Mouse (Mus musculus) spleen, postnatal 36 days (tissue): ENCODE results near the gene 2900011O08Rik.

Experiments used
- DNase-seq, 2 experiments: peaks; one replicate each; pipeline ENCODE4 v3.0.0; 2022; ENCODE audit warnings: low spot score in 2 of 2, mixed read lengths in 1 of 2

The 2900011O08Rik gene

DNA sequence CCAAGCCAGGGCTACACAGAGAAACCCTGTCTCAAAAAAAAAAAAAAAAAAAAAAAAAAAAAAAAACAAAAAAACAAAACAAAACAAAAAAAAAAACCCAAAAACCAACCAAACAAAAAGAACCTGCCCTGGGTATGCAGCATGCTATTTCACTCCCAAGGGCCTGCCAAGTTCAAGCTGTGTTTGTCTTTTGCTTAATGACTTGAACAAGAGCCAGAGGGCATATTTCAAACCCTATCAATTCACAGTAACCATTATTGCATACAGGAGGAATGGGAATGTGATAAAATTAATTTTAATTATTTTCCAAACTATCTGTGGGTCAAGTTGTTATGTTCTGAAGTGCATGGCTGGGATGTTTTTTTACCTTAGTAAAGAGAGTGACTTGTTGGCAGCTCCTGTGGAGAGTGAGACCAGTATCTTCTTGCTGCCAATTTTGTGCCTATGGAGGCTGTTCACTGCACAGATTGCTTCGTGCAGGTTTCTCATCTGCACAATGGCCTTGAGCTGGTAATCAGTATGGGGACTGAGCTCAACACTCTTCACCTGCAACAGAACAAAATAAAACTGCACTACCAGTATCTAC, 151.7 kb downstream of the 2900011O08Rik start:
- DNase-seq = no peak

DNA sequence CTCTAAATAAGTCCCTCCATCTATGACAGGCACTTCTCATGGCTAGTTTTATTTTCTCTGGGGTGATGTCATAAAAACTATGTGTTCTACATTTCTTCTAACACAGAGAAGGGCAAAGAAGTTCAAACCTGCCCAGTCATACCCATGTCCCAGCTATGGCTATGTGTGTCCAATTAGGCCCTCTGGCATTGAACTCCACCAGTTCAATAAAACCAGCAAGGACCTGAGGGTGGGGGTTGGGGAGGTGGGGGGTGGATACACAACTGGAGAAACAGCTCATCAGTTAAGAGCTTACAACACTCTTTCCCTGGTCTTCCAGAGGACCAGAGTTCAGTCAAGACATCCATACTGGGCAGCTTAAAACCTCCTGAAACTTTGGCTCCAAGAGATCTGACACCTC, 152.7 kb downstream of the 2900011O08Rik start:
- no peak for DNase-seq

DNA sequence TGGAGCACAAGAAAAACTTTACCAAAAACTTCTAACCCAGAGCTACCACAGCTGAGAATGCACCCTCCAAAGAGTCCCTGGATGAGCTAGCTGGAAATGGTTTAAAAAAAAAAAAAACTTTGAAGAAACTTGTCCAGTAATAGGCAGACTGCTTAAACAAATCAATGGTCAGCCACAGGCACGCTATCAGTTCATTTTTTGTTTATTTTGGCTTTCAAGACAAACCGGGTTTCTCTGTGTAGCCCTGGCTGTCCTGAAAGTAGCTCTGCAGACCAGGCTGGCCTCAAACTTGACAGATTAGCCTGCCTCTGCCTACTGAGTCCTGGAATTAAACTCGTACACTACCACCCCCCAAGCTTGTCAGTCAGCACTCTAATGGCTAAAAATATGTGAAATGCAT, 156.9 kb downstream of the 2900011O08Rik start:
- DNase-seq = no peak

- no peak for DNase-seq
Measured at GRCm38 (mm10) chr16:14147712-14148111, 161.3 kb downstream of the 2900011O08Rik start.
